Mouse (Mus musculus) small intestine, adult 10 weeks (tissue): ENCODE data around the gene Gm45208. TPM values are rescaled to one million over a fixed set of nuclear protein-coding genes. Genes with fewer than 3 reads are reported as not detected.

Source experiments
- polyA plus RNA-seq: library from polyadenylated mRNA; stranded (reverse); fragments of 350-450 nt; fragmentation: Illumina TruSeq; extraction: RNeasy Lipid Tissue Mini Kit (QIAGEN cat#74804); gene quantifications from one replicate; pipeline ENCODE4 v1.2.3, GENCODE M21; 2014; ENCODE audit warnings: low replicate concordance

Gene Gm45208
- not detected for polyA plus RNA-seq

DNA sequence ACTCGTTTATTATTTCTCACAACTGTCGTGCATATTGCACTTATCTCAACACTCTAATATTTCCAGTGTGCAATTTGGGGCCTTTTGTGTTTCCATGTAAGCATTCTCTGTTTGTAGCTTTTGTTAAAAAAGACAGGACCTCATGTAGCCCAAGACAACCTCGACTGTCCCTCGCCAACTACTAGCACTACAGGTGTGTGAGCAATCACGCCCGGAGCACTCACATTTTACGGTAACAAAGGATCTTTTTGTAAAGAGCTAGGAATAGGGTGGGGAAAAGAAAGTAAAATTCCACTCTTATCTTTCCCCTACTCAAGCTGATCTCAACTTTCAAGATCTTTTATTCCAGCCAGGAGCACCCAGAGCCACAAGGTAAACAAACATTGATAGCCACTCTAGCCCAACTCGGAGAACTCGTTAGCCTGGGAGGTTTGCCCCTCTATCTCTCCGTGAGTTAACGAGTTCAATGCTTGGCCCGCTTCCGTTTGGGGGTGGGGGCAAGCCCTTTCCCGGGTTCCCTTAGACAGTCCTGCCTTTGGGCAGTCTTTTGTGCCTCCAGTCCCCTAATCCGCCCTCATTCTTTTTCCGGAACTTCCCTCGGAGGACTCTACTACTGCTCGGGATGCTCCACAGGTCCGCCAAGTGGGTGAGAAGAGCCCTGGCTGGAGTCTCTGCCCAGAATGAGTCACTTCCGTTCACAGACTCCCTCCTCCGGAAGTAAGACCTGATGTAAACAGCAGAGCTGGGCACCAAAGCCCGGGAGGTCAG lies at the start of gene Gm45208:
TSS of gene Gm45208 (plus strand) at position 732 of the 768 bp plus-strand sequence.

DNA sequence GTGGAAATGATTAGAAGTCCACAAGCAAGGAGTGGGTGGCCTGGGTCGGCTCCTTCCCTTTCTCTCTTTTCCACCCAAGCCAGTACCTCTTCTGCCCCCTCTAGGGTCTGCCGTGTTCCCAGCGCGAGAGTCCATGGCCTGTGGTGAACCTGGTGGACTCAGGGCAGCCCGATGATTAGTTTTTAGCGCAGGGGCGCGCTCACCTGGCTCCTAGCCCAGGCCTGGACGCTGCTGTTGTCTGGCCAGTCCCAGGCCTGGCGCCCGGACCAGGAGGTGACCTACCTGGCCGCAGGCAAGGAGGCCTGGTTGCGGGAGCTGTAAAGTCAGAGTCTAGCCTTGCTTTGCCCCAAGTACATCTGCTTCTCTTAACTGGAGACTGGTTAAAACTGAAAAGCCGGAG lies 41.2 kb upstream of the Gm45208 start, which contains the start of gene Magix:
TSS of gene Magix (minus strand) at position 388 of the 400 bp plus-strand sequence.

GRCm38 (mm10) chrX:7696954-7697381 lies 25.1 kb upstream of the Gm45208 start, which contains the start of gene Gpkow:
Gene Gpkow (plus strand): TSS chrX:7697131.

GRCm38 (mm10) chrX:7714135-7714899 lies 7.7 kb upstream of the Gm45208 start, which contains the start of gene Wdr45:
Gene Wdr45 (plus strand): TSS chrX:7714333.

GRCm38 (mm10) chrX:7728215-7728921 lies 6.3 kb downstream of the Gm45208 start, which contains the start of gene Praf2:
Gene Praf2 (plus strand): TSS chrX:7728439.

DNA sequence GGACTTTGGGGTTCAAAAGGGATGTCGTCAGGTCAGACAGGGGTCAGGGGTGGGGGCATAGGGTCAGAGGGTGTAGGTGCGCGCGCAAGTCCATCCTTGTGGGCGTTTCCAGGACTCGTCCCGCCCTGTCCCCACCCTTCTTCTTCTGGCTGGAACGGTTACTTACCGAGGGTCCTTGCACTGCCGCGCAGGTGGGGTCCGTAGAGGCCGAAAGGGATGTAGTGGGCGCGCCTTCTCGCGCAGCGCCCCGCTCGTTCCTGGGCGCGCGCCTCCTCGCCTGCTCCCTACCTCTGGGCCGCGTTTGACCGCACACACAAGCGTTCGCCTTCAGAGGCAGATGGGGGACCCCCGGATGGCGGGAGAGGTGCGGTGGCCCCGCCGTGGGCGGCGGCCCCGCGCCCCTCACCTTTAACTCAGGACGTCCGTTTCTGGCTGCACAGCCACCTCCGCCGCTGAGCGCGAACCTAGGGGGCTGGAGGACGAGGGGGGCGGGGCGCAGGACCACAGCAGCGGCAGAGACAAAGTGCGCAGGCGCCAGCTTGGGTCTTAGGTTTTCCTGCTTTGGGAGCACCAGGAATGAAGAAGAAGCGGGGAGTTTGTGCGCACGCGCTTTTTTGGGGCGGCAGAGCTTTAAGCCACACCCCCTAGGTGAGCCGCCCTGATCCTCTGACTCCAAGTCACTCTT lies 28.5 kb downstream of the Gm45208 start, which contains the start of gene Ccdc120:
TSS of gene Ccdc120 (minus strand) at position 474 of the 685 bp plus-strand sequence.

DNA sequence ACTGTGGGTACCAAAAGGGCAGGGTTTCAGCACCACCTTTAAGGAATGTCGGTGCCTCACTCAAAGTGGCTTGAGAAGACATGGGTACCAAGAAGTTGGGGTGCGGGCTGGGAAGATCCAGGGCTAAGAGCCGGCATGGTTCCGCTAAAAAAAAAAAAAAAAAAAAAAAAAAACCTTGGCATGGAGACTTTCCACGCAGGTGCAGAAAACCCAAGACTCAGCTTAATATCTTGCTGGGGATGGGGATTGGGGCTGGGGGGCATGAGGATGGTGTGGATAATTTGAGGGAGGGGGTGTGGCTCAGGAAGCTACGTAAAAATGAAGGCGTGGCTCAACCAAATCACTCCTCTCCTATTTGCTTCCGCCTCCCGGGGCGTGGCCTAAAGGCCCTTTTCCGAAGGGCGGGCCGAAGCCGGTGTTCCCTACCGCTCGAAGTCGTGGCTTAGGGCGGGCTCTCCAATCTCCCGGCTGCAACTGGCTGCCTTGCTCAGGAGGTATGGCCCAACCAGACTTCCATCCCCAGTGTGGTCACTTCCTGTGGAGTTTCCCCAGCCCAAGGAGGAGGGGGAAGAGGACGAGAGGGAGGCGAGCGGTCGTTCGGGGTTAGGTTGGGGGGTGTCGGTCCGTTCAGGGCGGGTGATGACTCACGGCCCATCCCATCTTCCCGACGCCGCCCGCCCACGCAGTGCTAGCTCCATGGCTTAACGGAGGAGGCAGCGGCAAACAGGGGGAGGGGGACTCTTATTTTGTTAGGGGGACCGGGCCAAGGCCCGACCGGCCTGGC lies 40.3 kb downstream of the Gm45208 start, which contains the start of gene Tfe3:
TSS of gene Tfe3 (plus strand) at position 424 of the 784 bp plus-strand sequence.

Other genes with a start within 250 kb of the Gm45208 start
- not detected for gene Foxp3, start 148.6 kb upstream of the Gm45208 start, polyA plus RNA-seq
- gene Ppp1r3f, start 148.0 kb upstream of the Gm45208 start, polyA plus RNA-seq, result not detected
- gene Ccdc22, start 116.7 kb upstream of the Gm45208 start, polyA plus RNA-seq, result 1.1 TPM
- not detected for gene Cacna1f, start 115.2 kb upstream of the Gm45208 start, polyA plus RNA-seq
- 0.63 TPM for gene Syp, start 83.8 kb upstream of the Gm45208 start, polyA plus RNA-seq
- 7.6 TPM for gene Prickle3, start 65.0 kb upstream of the Gm45208 start, polyA plus RNA-seq
- 26.2 TPM for gene Plp2, start 50.9 kb upstream of the Gm45208 start, polyA plus RNA-seq
- 0.33 TPM for gene Magix, start 41.0 kb upstream of the Gm45208 start, polyA plus RNA-seq
- 33.0 TPM for gene Gpkow, start 25.1 kb upstream of the Gm45208 start, polyA plus RNA-seq
- 3.8 TPM for gene Wdr45, start 7.9 kb upstream of the Gm45208 start, polyA plus RNA-seq
- gene Praf2, start 6.2 kb downstream of the Gm45208 start, polyA plus RNA-seq, result 12.1 TPM
- gene Ccdc120, start 28.7 kb downstream of the Gm45208 start, polyA plus RNA-seq, result 4.6 TPM
- gene Tfe3, start 40.3 kb downstream of the Gm45208 start, polyA plus RNA-seq, result 3.7 TPM
- gene Gripap1, start 67.5 kb downstream of the Gm45208 start, polyA plus RNA-seq, result 21.4 TPM
- gene Kcnd1, start 100.0 kb downstream of the Gm45208 start, polyA plus RNA-seq, result 0.89 TPM
- gene Otud5, start 119.1 kb downstream of the Gm45208 start, polyA plus RNA-seq, result 26.6 TPM
- gene Pim2, start 156.0 kb downstream of the Gm45208 start, polyA plus RNA-seq, result 3.7 TPM
- gene Slc35a2, start 161.8 kb downstream of the Gm45208 start, polyA plus RNA-seq, result 6.4 TPM
- 5.5 TPM for gene Pqbp1, start 177.0 kb downstream of the Gm45208 start, polyA plus RNA-seq
- gene Timm17b, start 177.1 kb downstream of the Gm45208 start, polyA plus RNA-seq, result 1.5 TPM
- gene Gm10491, start 185.6 kb downstream of the Gm45208 start, polyA plus RNA-seq, result not detected
- not detected for gene Gm10490, start 187.3 kb downstream of the Gm45208 start, polyA plus RNA-seq
- not detected for gene Pcsk1n, start 197.6 kb downstream of the Gm45208 start, polyA plus RNA-seq
- gene Eras, start 206.4 kb downstream of the Gm45208 start, polyA plus RNA-seq, result not detected
- gene Hdac6, start 225.6 kb downstream of the Gm45208 start, polyA plus RNA-seq, result 0.30 TPM